Mouse (Mus musculus): ENCODE data around the gene Dixdc1.

Gene Dixdc1

DNA sequence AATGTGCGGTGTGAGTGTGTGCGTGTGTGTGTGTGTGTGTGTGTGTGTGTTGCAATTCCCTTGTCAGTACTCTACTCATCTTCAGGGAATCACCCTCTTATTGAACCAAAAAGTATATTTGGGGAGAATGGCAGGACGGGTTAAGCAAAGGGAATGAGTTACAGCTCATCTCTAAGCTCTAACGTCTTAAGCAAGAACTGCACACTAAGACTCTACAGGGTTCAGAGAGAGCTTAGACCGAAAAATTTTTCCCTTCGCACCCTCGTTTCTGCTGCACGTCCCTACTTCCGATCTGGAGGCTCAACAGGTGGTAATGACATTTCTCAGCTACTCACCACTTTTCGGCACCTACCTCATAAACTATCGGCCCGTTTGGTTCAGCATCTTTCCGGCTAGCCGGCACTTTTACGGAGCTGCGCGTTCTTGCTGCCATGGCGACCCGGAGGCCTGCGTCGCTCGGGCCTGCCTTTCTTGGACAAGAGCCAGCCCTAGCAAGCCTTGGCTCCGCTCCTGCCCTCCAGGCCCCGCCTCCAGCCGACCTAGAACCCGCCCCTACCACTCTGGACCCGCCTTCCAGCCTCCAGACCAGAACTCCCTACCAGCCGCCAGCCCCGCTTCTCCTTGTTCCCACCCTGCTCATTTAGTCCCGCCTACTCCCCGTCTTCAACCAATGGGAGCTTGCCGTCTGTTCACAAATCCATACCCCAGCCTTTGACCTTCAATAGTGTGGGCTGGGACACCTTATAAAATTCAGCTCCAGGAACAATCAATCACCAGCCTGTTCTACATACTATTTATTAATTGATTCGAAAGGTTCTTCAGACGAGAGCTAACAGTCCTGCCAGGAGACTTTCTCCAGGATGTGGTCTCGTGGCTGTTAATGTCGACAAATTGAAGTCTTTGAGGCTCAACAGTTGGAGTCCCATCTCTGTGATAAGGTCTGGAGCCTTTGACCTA is at the start of gene Dixdc1:
Dixdc1 (minus strand) TSS at position 604 of the 957 bp plus-strand sequence.
- DNase-seq (ENCODE audit: low spot score in 2 of 2): peak; percentile 70 to 73

DNA sequence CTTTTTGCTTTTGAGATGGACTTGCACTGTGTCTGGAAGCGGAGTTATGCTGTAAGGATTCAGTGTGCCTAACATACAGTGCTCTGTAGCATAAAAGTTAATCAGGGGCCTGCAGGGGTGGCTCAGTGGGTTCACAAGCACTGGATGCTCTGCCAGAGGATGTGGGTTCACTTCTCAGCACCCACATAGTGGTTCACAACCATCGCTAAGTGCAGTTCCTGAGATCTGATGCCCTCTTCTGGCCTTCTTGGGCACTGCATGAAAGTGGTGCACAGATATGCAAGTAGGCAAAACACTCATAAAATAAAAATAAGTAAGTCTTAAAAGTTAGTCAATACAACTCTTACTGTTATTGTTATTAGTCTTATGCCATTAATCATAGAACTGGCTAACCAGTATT is 42.8 kb upstream of the Dixdc1 start:
- peak; percentile 50 to 59 for DNase-seq (ENCODE audit: low spot score in 2 of 2)

DNA sequence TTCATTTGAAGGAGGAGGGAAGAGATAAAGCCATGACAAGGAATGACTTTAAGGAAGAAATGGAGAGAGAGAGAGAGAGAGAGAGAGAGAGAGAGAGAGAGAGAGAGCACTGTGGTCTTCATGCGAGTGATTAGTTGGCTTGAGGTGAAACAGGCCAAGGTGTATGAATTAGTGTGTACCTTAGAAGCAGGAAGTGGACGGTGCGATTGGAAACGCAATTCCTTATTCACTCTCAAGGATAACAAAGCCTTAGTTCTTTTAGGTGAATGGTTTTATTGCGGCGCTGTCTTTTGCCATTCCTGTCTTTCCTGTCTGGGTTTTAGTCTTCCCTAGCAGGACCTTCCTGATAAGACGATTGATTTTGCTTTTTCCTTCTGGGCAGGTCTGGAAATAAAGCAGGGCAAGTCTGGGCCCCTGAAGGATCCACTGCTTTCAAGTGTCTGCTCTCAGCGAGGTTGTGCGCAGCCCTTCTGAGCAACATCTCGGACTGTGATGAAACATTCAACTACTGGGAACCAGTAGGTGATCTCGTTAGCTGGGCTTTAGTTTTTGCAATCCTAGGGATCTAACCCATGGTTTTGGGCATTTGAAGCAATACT is 36.9 kb upstream of the Dixdc1 start:
- no peak for DNase-seq (ENCODE audit: low spot score in 2 of 2)

DNA sequence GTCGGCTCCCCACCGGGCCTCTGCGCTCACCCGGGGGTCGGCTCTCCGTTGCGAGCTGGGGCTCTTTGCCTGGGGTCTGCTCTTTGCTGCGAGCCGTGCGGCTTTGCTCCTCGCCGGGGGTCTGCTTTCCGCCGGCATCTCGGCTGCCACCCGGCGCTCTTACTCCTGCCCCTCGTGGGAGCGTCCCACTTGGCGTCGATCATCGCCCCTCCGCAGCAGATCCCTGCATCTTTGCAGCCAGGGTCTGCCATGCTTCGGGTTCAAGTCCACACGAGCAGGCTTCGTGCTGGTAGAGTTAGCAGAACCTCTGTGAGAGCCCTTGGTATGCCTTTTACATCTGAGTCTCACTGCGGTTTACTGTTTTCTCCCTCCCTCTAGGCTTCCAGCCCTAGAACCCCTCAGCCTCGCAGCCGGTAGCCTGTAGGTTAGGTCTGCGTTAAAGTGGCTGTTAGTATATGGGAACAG is 36.4 kb upstream of the Dixdc1 start:
- DNase-seq (ENCODE audit: low spot score in 2 of 2): peak in 1 of 2 experiments; percentile 36

DNA sequence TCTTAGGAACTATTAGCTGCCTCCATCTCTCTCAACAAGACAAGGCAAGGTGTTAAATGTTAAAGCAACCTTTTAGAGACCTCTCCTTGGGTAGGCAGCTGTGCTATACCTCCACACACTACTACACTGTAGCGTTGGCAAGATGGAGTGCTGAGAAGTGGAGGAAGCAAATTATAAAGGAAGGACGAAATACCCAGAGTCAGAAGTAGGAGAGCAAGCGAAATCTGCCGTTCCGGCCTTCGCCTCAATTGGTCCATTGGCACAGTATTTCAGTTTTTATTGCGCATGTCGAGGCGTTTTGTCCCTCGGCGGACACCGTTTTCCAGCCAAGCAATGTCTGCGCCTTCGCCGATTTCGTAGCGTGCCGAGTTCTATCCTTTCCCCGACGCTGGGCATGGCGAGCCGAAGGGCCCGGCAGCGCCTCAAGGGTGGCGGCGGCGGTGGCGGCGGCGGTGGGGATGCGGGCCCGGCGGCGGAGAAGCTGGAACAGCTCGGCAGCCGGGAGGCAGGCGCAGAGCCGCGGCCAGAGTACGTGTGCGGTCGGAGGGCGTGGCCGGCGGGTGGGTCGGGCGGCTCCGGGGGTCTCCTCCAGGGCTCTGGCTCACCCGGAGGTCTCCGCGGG is 35.8 kb upstream of the Dixdc1 start, which contains the start of the genes Alg9 and 1110032A03Rik:
Alg9 (plus strand) TSS at position 29 of the 622 bp plus-strand sequence.
1110032A03Rik (minus strand) TSS at position 530 of the 622 bp plus-strand sequence.
- peak; percentile 79 to 87 for DNase-seq (ENCODE audit: low spot score in 2 of 2)

DNA sequence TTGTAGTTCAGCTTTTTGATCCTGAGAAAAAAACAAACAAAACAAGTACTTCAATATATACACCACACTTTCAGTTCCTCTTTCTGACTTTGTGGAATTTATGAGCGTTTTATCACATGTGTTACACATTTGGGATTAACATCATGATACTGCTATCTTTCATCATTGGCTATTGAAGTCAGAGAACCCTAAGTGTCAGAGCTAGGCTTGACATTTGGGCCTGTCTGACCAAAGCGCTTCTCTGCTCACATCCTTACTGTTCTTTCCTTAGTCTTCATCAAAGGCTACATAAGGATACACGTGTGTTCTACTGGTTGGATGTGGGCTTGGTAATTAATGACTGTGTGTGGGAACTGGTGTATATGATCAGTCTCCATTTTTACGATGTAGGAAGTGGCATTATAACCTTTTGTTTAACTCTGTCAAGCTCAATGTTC is 34.7 kb upstream of the Dixdc1 start:
- DNase-seq (ENCODE audit: low spot score in 2 of 2): no peak

DNA sequence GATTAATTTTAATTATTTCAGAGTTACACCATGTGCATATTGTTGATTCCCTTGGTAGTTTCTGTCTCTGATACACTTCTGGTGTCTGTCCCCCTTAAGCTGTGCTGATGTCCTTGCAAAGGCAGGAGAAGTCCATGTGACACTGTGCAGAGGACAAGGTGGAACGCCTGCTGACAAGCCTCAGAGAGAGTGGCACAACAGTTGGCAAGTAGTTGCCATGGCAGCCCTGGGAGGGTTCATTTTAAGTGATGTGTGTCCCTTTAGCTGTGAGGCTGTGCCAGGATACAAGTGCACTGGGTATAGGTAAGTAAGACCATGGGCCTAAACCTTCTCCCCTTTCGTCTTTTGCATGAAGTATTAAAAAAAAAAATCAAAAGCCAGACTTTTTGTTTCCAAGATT is 30.7 kb upstream of the Dixdc1 start:
- no peak for DNase-seq (ENCODE audit: low spot score in 2 of 2)

DNA sequence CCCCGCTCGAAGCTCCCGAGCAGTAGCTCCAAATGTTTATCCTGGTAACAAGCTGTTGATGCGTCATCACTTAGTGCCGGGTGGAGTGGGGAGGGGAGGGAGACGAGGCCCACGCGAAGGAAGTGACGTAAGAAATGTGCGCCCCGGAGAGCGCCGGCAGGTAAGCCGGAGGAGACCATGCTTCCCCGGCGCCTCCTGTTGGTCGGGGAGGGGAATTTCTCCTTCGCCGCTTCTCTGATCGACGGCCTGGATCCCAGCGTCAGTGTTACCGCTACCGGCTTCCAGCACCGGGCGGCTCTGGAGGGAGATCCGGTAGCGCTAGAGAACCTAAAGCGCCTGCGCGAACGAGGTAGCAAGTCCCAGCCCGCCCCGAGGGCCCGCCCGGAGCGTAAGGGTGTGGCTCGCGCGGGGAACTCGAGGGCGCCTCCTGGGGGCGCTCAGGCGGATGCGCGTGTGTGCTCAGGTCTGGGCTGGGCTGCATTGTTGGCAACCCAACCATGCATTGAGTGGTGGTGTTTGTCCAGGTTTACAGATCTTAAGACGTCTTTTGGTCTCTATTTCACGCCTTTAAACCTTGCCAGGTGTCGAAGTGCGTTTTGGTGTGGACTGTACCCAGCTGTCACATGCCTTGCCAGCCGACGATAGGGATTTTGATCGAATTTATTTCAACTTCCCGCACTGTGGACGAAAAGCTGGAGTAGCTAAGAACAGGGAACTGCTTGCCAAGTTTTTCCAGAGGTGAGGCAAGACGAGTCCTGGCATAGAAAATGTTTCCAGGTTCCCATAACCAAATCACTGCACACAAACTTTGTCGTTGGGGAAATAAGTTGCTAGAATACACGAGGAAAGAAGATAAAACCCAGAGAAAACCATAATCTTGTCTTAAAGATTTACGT is 29.0 kb upstream of the Dixdc1 start, which contains the start of gene Fdxacb1:
Fdxacb1 (plus strand) TSS at position 130 of the 896 bp plus-strand sequence.
- peak; percentile 97 to 99 for DNase-seq (ENCODE audit: low spot score in 2 of 2)

DNA sequence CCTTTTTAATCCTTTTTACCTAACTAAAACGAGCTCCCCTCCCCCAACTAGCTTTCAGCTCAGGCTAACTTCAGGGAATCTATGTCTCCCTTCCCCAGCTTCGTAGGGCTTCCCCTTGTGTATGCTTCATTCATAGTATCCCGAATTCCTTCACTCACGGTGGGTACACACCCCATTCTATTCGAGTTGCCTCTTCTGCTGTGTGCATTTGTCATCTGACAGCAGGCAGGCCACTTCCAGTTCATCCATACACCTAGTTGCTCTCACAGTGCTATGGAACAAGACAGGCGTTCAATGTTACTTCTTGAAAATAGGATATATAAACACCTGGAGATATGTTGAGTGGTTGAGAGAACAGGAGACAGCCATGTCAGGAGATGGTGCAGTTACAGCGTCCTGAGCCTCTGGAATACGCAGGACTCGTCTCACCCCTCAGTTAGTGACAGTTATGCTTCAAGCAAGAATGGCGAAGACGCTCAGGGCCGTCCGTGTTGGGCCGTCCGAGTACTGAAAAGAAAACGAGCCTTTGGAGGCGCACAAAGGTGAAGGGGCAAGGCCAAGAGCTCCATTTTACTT is 28.3 kb upstream of the Dixdc1 start:
- DNase-seq (ENCODE audit: low spot score in 2 of 2): no peak

DNA sequence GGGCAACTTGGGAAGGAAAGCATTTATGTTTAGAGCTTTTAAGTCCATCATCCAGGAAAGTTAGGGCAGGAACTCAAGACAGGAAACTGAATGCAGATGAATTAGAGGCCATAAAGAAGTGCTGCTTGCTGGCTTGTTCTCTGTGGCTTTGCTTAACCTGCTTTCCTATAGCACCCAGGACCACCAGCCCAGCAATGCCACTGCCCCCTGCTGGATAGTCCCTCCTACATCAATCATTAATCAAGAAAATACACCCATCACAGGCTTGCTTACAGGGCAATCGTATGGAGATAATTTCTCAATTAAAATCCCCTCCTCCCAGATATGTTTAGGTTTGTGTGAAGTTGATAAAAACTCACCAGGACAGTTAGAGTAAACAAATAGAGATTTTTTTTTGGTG is 24.0 kb upstream of the Dixdc1 start:
- no peak for DNase-seq (ENCODE audit: low spot score in 2 of 2)

DNA sequence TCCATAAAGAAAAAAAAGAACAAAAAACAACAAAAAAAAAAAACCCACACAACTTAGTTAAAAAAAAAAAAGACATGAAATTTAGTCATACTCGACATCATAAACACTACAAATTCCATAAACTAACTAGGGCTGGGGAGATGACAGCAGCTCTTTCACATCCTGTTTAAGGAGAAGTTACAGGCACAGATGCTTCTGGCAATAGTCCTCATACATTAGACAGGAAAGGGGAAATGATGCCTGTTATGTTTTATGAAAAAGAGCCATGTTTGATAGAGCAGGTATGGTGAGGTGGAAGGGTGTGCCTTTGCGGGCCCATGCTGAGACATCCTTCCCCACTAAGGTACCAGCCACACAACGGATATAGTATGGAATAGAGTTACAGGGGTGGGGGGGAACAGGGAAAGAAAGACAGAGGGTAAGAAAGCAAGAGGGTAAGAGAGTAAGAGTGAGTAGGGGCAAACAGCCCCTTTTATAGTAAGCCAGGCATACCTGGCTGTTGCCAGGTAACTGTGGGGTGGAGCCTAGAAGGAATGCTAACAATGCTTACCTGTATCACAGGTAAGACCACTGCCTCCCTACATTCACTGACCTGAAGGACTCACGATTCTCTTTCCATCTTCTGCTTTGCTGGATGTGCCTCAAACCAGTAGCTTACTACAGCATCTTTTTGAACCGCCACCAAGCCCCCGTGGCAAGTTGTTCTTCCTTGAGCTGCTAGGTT is 22.4 kb upstream of the Dixdc1 start:
- no peak for DNase-seq (ENCODE audit: low spot score in 2 of 2)

DNA sequence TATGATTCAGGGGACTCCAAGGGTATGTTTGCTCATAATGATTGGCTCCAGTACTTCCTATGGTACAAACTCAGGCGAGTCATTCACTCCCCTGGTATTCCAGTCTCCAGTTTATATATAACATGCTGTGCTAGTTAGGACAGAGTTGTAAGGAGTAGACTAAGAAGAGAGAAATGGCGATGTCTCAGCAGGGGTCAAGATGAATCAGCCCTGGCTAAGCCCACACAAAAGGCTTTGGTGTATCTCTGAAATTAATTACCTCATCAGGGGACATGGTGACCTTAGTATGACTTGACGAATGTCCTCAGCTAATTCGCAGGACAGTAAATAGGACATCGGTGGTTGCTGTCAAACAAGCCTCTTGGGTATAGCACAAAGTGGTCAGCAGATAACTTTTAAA is 17.4 kb upstream of the Dixdc1 start:
- DNase-seq (ENCODE audit: low spot score in 2 of 2): no peak

DNA sequence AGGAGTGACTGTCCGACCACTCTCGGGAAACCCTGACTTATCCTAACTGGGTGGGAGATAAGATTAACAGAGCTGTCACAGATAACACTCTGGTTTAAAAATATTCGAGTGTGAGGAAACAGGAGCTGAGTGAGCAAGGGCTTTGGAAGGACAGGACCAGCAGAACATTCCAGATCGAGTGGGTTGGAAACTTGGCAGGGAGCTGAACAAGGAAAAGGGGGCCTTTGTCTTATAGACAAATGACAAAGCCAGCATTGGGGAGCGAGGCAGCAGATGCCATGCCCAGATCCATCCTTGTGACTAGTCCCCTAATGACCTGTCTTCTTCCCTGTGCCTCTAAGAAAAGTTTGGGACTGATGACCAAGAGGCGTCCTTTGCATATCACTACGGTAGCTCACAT is 14.6 kb upstream of the Dixdc1 start:
- no peak for DNase-seq (ENCODE audit: low spot score in 2 of 2)

DNA sequence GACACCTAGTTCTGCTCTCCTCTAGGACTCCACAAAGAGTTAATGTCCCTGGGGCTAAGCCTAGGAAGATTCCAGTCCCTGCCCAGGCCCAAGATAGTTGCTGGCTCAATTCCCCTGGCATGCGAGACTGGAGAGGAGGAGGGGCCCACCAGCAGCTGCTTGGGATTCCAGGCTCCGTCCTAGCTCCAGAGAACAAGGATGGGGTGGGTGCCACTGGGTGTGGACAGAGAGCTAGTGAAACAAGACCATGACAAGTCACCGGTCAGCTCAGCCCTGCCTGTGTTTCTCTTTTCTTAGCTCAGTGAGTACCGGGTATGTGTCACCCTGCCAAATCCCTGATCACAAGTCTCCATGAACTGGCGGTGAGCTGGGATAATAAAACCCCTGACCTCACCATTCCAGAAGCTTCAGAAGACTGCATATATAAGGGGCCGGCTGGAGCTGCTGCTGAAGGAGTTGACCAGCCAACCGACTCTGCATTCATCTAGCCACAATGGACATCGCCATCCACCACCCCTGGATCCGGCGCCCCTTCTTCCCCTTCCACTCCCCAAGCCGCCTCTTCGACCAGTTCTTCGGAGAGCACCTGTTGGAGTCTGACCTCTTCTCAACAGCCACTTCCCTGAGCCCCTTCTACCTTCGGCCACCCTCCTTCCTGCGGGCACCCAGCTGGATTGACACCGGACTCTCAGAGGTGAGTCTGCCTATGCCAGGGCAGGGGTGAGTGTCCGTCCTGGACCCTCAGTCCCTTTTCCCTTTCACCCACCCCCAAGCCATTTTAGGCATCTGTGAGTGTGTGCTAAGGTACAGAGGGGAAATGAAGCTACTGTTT is 13.7 kb upstream of the Dixdc1 start:
- DNase-seq (ENCODE audit: low spot score in 2 of 2): no peak

DNA sequence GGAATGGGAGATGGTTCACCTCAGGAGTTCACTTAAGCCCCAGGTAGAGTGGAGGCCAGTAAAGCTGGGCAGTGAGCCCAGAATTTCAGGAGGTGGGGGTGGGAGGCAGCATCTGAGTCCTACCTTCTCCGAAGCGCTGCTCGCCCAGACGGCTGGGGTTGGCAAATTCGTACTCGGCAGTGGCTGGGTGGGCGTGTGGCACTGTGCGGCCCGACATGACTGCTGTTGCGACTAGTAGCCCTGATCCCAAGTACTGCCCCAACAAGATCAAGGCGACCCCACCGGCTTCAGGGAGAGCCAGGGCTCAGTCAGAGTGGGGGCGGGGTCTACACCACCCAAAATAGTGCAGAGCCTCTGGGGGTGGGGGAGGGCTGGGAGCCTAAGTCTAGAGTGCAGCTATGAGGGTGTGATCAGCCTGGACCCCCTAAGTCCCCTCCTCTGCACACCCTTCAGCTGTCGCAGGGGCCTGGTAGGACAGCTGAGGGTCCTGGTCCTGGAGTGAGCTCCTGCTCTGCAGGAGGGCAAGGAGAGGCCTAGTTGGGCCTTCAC is 12.8 kb upstream of the Dixdc1 start, which contains the start of gene Hspb2:
Hspb2 (minus strand) TSS at position 301 of the 549 bp plus-strand sequence.
- no peak for DNase-seq (ENCODE audit: low spot score in 2 of 2)

DNA sequence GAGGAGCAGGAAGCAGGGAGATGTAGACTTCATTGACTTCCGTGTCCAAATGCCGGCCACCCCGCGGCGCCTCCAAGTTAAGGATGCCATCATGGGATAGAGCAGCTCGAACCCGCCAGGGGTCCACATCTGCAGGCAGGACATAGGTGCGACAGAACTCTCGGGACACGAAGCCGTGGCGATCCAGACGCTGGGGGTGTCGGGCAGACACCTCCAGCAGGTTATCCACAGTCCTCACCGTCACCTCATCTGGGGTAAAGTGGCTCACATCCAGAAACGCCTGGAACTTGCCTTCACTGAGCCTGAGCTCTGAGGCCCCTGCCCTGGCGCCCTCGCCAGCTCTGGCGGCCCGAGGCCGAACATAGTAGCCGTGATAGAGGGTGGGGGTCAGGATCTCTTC is 12.0 kb upstream of the Dixdc1 start, which contains the start of gene Cryab:
Cryab (plus strand) TSS at position 3 of the 400 bp plus-strand sequence.
- DNase-seq (ENCODE audit: low spot score in 2 of 2): no peak

DNA sequence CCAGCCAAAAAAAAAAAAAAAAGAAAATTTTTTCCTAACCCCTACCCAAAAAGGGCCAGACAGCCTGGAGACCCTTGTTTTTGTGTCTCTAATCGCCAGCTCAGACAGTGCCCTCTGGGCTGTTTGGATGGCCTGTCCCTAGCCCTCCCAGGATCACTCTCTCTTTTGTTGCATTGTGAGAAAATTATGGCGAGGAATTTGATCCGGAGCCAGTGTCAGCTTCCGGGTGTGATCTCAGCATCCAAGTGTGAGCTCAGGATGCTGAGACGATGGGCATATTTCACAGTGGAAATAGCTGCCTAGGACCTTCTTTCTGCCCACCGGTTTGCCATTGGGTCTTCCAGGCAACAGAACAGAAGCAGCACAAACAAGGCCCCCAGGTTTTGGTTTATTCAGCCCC is 11.4 kb upstream of the Dixdc1 start:
- no peak for DNase-seq (ENCODE audit: low spot score in 2 of 2)

DNA sequence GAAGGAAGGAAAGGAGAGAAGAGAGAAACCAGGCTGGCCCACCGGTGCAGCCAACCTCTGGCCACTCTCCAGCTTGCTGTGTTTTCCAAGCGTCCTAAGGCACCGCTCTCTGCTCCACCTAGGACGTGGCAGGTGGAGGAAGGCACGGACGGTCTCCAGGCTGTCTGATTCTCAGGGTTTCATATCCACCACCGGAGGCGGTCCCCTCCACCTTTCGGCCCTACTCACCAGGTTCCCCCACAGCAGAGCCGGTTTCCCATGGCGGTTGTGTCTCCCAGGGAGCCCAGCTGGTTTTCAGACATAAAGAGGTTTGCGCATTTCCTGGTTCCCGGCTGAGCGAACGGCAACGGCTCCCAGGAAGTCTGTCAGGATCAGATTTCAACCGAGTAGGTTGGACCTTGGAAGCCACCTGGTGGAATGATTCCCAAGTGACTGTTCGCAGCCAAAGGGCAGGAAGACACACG is 6.9 kb upstream of the Dixdc1 start, which contains the start of gene 2310030G06Rik:
2310030G06Rik (minus strand) TSS at position 323 of the 464 bp plus-strand sequence.
- DNase-seq (ENCODE audit: low spot score in 2 of 2): no peak
